In the genomic region with DNA sequence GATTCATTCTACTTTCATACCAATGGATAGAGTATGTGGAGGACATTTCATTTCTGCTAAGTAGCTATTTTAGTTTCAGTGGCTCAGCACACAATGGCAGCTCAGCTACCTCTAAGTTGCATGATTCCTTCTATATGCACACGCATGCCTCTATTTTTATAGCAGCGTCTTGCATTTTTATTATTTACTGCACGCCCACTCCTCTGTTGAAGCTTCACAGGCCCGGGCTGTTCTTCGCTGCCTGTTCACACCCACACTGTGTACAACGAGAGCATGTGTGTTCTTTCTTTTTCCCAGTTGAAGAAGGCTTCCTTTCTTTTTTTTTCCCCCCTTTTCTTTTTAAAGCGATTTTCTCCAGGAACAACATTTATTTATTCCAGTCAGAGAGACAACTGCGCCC, we compare ENCODE assay signal across 20 mouse cellular contexts.
DNase-seq lines count a peak whose midpoint lies in the region; ATAC-seq lines count a peak whose summit lies in the region.
"Had no signal": no experiment of that assay in that cellular context is flagged by ENCODE, and none has a peak within 500 bp of the region (broad histone marks: within the 10 kb centered on the region; RNA-seq: fewer than 3 reads in every experiment).

No protein-coding gene starts in this region.

- no peak overlapping the region for H3K27ac ChIP-seq in heart, embryonic 10.5 days
- H3K27ac ChIP-seq: embryonic facial prominence, embryonic 13.5 days; midbrain, embryonic 12.5 days; neural tube, embryonic 12.5 days had no signal

- H3K36me3 ChIP-seq in heart, embryonic 10.5 days = no peaks in the 10 kb centered on the region
- H3K36me3 ChIP-seq: embryonic facial prominence, embryonic 13.5 days; midbrain, embryonic 12.5 days; neural tube, embryonic 12.5 days had no signal

- no peaks in the 10 kb centered on the region for H3K9me3 ChIP-seq in heart, embryonic 10.5 days
- H3K9me3 ChIP-seq: embryonic facial prominence, embryonic 13.5 days; midbrain, embryonic 12.5 days; neural tube, embryonic 12.5 days had no signal

- no peak for DNase-seq in frontal cortex, postnatal 25 days (ENCODE audit: low spot score in 2 of 2)
- DNase-seq in brain, adult 2 months (ENCODE audit: low read depth, low spot score) = peak; percentile 78
- DNase-seq in layer of hippocampus, postnatal 36 days = peak; percentile 8 to 36
- peak; percentile 48 to 71 for DNase-seq in right cerebral cortex, postnatal 10 days (ENCODE audit: low spot score in 2 of 2)
- no peak for DNase-seq in heart, postnatal 36 days
- DNase-seq in heart, embryonic 10.5 days (ENCODE audit: low spot score) = no peak
- no peak for DNase-seq in adrenal gland, adult 8-10 months
- DNase-seq: adrenal gland, postnatal 10 days; cerebellum, adult 11 months; cerebellum, postnatal 14 days; liver; thymus, postnatal 14 days had no signal

- intact Hi-C loops in heart, postnatal 36 days (cut with DNase I) = no loop called here

- ATAC-seq in frontal cortex, adult (ENCODE audit: low TSS enrichment) = peak; percentile 86
- ATAC-seq: forebrain, embryonic 16.5 days; hindbrain, embryonic 16.5 days; intestine, postnatal 0 days; lung, postnatal 0 days had no signal

- H3K4me1 ChIP-seq in heart, embryonic 10.5 days = no peaks in the 10 kb centered on the region
- H3K4me1 ChIP-seq: midbrain, embryonic 12.5 days; neural tube, embryonic 12.5 days had no signal

- H3K4me3 ChIP-seq in heart, embryonic 10.5 days = no peak overlapping the region
- H3K4me3 ChIP-seq: embryonic facial prominence, embryonic 13.5 days; midbrain, embryonic 12.5 days; neural tube, embryonic 12.5 days had no signal

- H3K27me3 ChIP-seq in heart, embryonic 10.5 days (ENCODE audit: insufficient read depth, poor library complexity, severe bottlenecking) = no peaks in the 10 kb centered on the region
- H3K27me3 ChIP-seq: embryonic facial prominence, embryonic 13.5 days; midbrain, embryonic 12.5 days; neural tube, embryonic 12.5 days had no signal

- 87% methylated on average over 8 of the region's 8 CpGs for WGBS in heart, embryonic 10.5 days

Comparison
In these comparisons a context has a peak if more than half of its experiments do, and no peak if none do; other contexts are left out.
1. DNase-seq: peak in brain, adult 2 months (single experiment), layer of hippocampus, postnatal 36 days (2 of 2) and right cerebral cortex, postnatal 10 days (2 of 2); none in frontal cortex, postnatal 25 days (0 of 2), heart, postnatal 36 days (0 of 2), heart, embryonic 10.5 days (single experiment) and adrenal gland, adult 8-10 months (single experiment).